Mouse (Mus musculus) MEL (cell line): ENCODE measurements at regions not wholly inside any gene's neighbourhood (a gene's known extent, or its start where the extent isn't known, plus 50 kb on each side); places are given as distances from the start of the nearest gene placed in this dataset.

Experiments
- DNase-seq: peaks from one replicate; pipeline ENCODE4 v3.0.0; 2011; ENCODE audit warnings: low read depth, low spot score
- H3K27ac ChIP-seq: 2 replicates; pipeline ENCODE4 v1.5.1; 2012; ENCODE audit warnings: low read depth, mild to moderate bottlenecking, control low read depth, low read length, moderate library complexity; ENCODE audit not compliant: control insufficient read depth
- H3K27me3 ChIP-seq, 2 experiments: fragments of 150-350 bp in 1 of 2; sonication (generic) in 1 of 2; 2 replicates each; pipeline ENCODE4 v1.6.1; 2012; ENCODE audit warnings: low read length in 2 of 2, mild to moderate bottlenecking in 2 of 2, improper control_type of control experiment in 1 of 2, moderate library complexity in 1 of 2; ENCODE audit not compliant: insufficient read depth in 2 of 2, control insufficient read depth in 1 of 2
- H3K36me3 ChIP-seq, 2 experiments: 2 replicates each; pipeline ENCODE4 v1.6.1; 2012 to 2014; ENCODE audit warnings: low read length in 2 of 2, improper control_type of control experiment in 1 of 2, inconsistent platforms in 1 of 2, mild to moderate bottlenecking in 1 of 2; ENCODE audit not compliant: insufficient read depth in 2 of 2, control insufficient read depth in 1 of 2
- H3K4me1 ChIP-seq, 2 experiments: fragments of 150-350 bp in 1 of 2; sonication (generic) in 1 of 2; 2 replicates each; pipeline ENCODE4 v1.6.1; 2012; ENCODE audit warnings: low read length in 2 of 2, improper control_type of control experiment in 1 of 2, mild to moderate bottlenecking in 1 of 2; ENCODE audit not compliant: insufficient read depth in 2 of 2, control insufficient read depth in 1 of 2
- H3K4me3 ChIP-seq, 2 experiments: fragments of 150-350 bp in 1 of 2; sonication (generic) in 1 of 2; 2 replicates each; pipeline ENCODE4 v1.5.1; 2012; ENCODE audit warnings: low read depth in 2 of 2, low read length in 2 of 2, mild to moderate bottlenecking in 2 of 2, moderate library complexity in 2 of 2, control low read depth in 1 of 2, improper control_type of control experiment in 1 of 2; ENCODE audit not compliant: control insufficient read depth in 1 of 2, insufficient read depth in 1 of 2
- H3K79me2 ChIP-seq: 2 replicates; pipeline ENCODE4 v1.6.1; 2012; ENCODE audit warnings: mild to moderate bottlenecking, low read length, moderate library complexity; ENCODE audit not compliant: control insufficient read depth, poor library complexity, insufficient read depth
- H3K9ac ChIP-seq: 2 replicates; pipeline ENCODE4 v1.6.1; 2012; ENCODE audit warnings: low read depth, mild to moderate bottlenecking, control low read depth, low read length, moderate library complexity; ENCODE audit not compliant: control insufficient read depth, poor library complexity, severe bottlenecking
- H3K9me3 ChIP-seq: fragments of 150-350 bp; sonication (generic); replicated peaks from 2 replicates; pipeline ENCODE4 v1.6.1; 2012; ENCODE audit warnings: mild to moderate bottlenecking, low read length, improper control_type of control experiment, moderate library complexity; ENCODE audit not compliant: insufficient read depth
- E2F4 ChIP-seq: IDR thresholded peaks from 2 replicates; pipeline ENCODE4 v1.6.1; 2011; ENCODE audit warnings: low read depth, low read length, improper control_type of control experiment, borderline replicate concordance
- EP300 ChIP-seq, 2 experiments: IDR thresholded peaks; 2 replicates each; pipeline ENCODE4 v1.6.1; 2011; ENCODE audit warnings: improper control_type of control experiment in 2 of 2, low read length in 2 of 2, low read depth in 1 of 2, mild to moderate bottlenecking in 1 of 2
- GABPA ChIP-seq: IDR thresholded peaks from 2 replicates; pipeline ENCODE4 v1.6.1; 2012; ENCODE audit warnings: low read depth, mild to moderate bottlenecking, inconsistent platforms, low read length, improper control_type of control experiment, moderate library complexity
- GATA1 ChIP-seq: IDR thresholded peaks from 2 replicates; pipeline ENCODE4 v1.6.1; 2011; ENCODE audit warnings: low read depth, low read length, improper control_type of control experiment
- MAFK ChIP-seq: IDR thresholded peaks from 2 replicates; pipeline ENCODE4 v1.6.1; 2011; ENCODE audit warnings: low read depth, mild to moderate bottlenecking, low read length, improper control_type of control experiment, borderline replicate concordance
- MEF2A ChIP-seq: IDR thresholded peaks from 2 replicates; pipeline ENCODE4 v1.6.1; 2014; ENCODE audit warnings: low read depth, mild to moderate bottlenecking, inconsistent platforms, low read length, improper control_type of control experiment; ENCODE audit not compliant: poor library complexity, insufficient replicate concordance, severe bottlenecking; ENCODE audit errors: extremely low read depth
- MYB ChIP-seq: IDR thresholded peaks from 2 replicates; pipeline ENCODE4 v1.6.1; 2011; ENCODE audit warnings: mild to moderate bottlenecking, low read depth, low read length, improper control_type of control experiment
- NELFE ChIP-seq: IDR thresholded peaks from 2 replicates; pipeline ENCODE4 v1.6.1; 2011; ENCODE audit warnings: low read depth, low read length, improper control_type of control experiment
- POLR2A ChIP-seq, 2 experiments: IDR thresholded peaks; 2 replicates each; pipeline ENCODE4 v1.6.1; 2011 to 2012; ENCODE audit warnings: low read length in 2 of 2, mild to moderate bottlenecking in 2 of 2, control low read depth in 1 of 2, improper control_type of control experiment in 1 of 2, low read depth in 1 of 2, moderate library complexity in 1 of 2; ENCODE audit not compliant: control insufficient read depth in 1 of 2, insufficient read depth in 1 of 2, poor library complexity in 1 of 2
- RCOR1 ChIP-seq: IDR thresholded peaks from 2 replicates; pipeline ENCODE4 v1.6.1; 2012; ENCODE audit warnings: low read depth, mild to moderate bottlenecking, inconsistent platforms, low read length, improper control_type of control experiment
- SIN3A ChIP-seq: IDR thresholded peaks from 2 replicates; pipeline ENCODE4 v1.6.1; 2012; ENCODE audit warnings: low read length, improper control_type of control experiment, inconsistent platforms
- USF2 ChIP-seq, 2 experiments: IDR thresholded peaks; 2 replicates each; pipeline ENCODE4 v1.6.1; 2011 to 2012; ENCODE audit warnings: improper control_type of control experiment in 2 of 2, low read length in 2 of 2, borderline replicate concordance in 1 of 2, inconsistent platforms in 1 of 2, low read depth in 1 of 2, mild to moderate bottlenecking in 1 of 2; ENCODE audit not compliant: insufficient read depth in 1 of 2
- ZKSCAN1 ChIP-seq: IDR thresholded peaks from 2 replicates; pipeline ENCODE4 v1.6.1; 2012; ENCODE audit warnings: low read depth, mild to moderate bottlenecking, inconsistent platforms, low read length, improper control_type of control experiment, moderate library complexity
- ZMIZ1 ChIP-seq: IDR thresholded peaks from 2 replicates; pipeline ENCODE4 v1.6.1; 2012; ENCODE audit warnings: low read depth, mild to moderate bottlenecking, inconsistent platforms, low read length, improper control_type of control experiment, moderate library complexity
- ZNF384 ChIP-seq: IDR thresholded peaks from 2 replicates; pipeline ENCODE4 v1.6.1; 2012; ENCODE audit warnings: low read depth, mild to moderate bottlenecking, inconsistent platforms, low read length, improper control_type of control experiment

- Histone ChIP-seq H3K4me3 (no peak overlapping the region), H3K4me1 (no peaks in the 10 kb centered on the region), H3K36me3 (no peaks in the 10 kb centered on the region), H3K79me2 (no peaks in the 10 kb centered on the region), H3K9me3 (no peaks in the 10 kb centered on the region), H3K27me3 (no peaks in the 10 kb centered on the region), H3K9ac (no peak overlapping the region), H3K27ac (no peak overlapping the region)
- DNase-seq, result peak; percentile 14
- no peak for TF ChIP-seq POLR2A (IDR thresholded peaks at IDR 0.05; ENCODE audit: control insufficient read depth in 1 of 2, insufficient read depth in 1 of 2, low read depth in 1 of 2, low read length in 2 of 2, poor library complexity in 1 of 2)
- TF ChIP-seq E2F4, result no peak
- TF ChIP-seq MAFK, result peak; percentile 69; the same call in 1 of the 2 replicates
- no peak for TF ChIP-seq GATA1
Observed at GRCm38 (mm10) chr15:27219126-27219738, 247.2 kb upstream of the Ank start.

DNA sequence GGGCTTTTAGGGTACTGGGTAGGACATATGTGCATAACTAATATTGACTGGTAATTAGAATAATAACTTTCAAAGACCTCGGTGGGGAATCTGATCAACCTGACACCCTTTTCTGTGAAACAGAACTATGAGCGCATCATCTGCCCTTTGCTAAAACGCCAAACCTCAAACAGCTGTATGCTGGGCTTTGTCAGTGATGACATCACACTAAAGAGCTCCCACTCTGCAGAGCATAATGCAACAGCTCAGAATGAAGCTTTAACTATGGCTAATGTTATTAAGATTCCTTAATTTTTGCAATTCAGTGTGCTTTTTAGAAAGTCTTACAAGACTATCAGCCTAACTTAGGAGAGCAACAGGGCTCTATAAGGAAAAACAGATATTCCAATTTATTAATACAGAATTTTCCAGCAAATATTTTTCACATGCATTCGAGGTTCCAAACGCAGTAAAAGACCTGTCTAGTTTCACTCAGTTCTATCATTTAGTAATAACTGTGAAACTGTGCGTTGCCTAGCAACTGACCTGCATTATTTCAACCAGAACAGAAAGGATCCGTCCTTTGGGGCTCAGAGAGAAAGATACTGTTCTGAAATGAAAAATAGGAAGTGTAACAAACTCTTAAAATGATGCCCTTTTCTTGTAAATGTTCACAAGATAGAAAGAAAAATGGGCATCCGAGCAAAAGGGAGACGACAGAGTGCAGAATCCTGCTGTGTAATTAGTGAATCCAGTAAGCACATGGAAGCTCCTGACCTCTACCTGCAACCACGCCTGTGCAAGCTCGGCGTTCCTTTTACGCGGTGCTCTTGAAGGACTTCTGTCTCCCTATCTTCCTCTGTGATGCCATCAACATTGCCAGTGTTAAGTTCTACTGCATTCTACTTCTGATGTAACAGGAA, 242.6 kb upstream of the Ank start:
- TF ChIP-seq E2F4, result no peak
- TF ChIP-seq MEF2A, result no peak
- TF ChIP-seq ZMIZ1, result no peak
- no peak for TF ChIP-seq RCOR1
- TF ChIP-seq ZNF384, result no peak
- TF ChIP-seq EP300 (IDR thresholded peaks at IDR 0.05; ENCODE audit: low read depth in 1 of 2, low read length in 2 of 2), result no peak
- TF ChIP-seq GABPA, result no peak
- TF ChIP-seq MYB, result no peak
- no peak for TF ChIP-seq MAFK
- no peak for TF ChIP-seq ZKSCAN1
- no peak for TF ChIP-seq NELFE
- no peak for TF ChIP-seq SIN3A
- no peak for TF ChIP-seq GATA1
- TF ChIP-seq USF2 (IDR thresholded peaks at IDR 0.05; ENCODE audit: borderline replicate concordance in 1 of 2, insufficient read depth in 1 of 2, low read depth in 1 of 2, low read length in 2 of 2), result no peak
- TF ChIP-seq, all 39 proteins: peak for 0
- Histone ChIP-seq H3K36me3 (no peaks in the 10 kb centered on the region), H3K27me3 (no peaks in the 10 kb centered on the region), H3K79me2 (no peaks in the 10 kb centered on the region), H3K4me1 (no peaks in the 10 kb centered on the region), H3K4me3 (no peak overlapping the region), H3K9ac (no peak overlapping the region), H3K9me3 (no peaks in the 10 kb centered on the region), H3K27ac (no peak overlapping the region)
- no peak for DNase-seq
